Mouse (Mus musculus) heart, postnatal 0 days (tissue): ENCODE data around the gene Eif2ak3.

Source experiments
- CTCF ChIP-seq: IDR thresholded peaks from 2 replicates; pipeline ENCODE4 v1.5.1; 2016; ENCODE audit warnings: antibody characterized with exemption, control low read depth, low read depth
- EP300 ChIP-seq: IDR thresholded peaks from 2 replicates; pipeline ENCODE4 v1.6.1; 2016; ENCODE audit warnings: antibody characterized with exemption, low read depth

GRCm38 (mm10) chr6:70912396-70912765 lies 68.1 kb downstream of the Eif2ak3 start:
- no peak for TF ChIP-seq CTCF
- TF ChIP-seq EP300, result no peak
